Mouse (Mus musculus): Measurements from ENCODE around the gene Mta3. TPM values are rescaled to one million over a fixed set of nuclear protein-coding genes. Genes with fewer than 3 reads are reported as not detected.

The Mta3 gene
- polyA plus RNA-seq, 1 experiment: 162 TPM

DNA sequence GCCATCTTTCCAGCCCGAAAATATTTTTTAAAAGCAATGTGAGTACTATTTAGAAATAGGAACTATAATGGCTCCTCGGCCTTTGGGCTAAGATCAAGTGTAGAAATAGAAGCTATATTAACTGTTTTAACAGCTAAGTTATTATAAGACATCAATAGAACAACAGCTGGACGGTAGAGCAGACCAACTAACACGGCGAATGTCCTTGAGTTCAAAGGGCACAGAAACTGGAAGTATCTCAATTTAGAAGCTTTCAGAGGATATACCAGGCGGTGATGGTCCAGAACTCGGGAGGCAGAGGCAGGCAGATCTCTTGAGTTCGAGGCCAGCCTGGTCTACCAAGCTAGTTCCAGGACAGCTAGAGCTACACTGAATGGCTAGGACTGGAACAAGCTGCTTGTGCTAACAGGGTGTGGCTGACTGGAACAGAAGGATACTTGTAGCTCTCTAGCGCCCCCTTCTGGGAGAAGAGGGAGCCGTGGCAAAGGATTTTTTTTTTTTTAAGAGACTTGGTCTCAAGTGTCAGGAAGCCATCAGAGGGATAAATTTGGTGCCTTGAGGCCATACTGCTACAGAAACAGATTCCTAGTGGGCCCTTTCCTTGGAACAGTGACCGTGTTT is 101.9 kb downstream of the Mta3 start:
- Histone ChIP-seq H3K27me3 (ENCODE audit: control insufficient read depth, insufficient read depth, low read length, poor library complexity, severe bottlenecking) (no peaks in the 10 kb centered on the region), H3K27ac (ENCODE audit: insufficient read depth, low read length) (no peak overlapping the region), H3K9me3 (replicated peaks; ENCODE audit: control insufficient read depth, insufficient read depth, low read length, poor library complexity, severe bottlenecking) (no peaks in the 10 kb centered on the region), H3K4me1 (ENCODE audit: control insufficient read depth, insufficient read depth, low read length) (peaks cover 3% of the 10 kb centered on the region), H3K9ac (ENCODE audit: low read depth, poor library complexity, severe bottlenecking) (no peak overlapping the region), H3K36me3 (ENCODE audit: control insufficient read depth, insufficient read depth, low read length, poor library complexity, severe bottlenecking) (no peaks in the 10 kb centered on the region), H3K4me3 (ENCODE audit: low read depth, low read length) (no peak overlapping the region)
- TF ChIP-seq CTCF (IDR thresholded peaks at IDR 0.05; ENCODE audit: low read depth, low read length): peak; percentile 58
- TF ChIP-seq POLR2A (IDR thresholded peaks at IDR 0.05; ENCODE audit: insufficient read depth, low read length): no peak
- 0 out of 2 replicates have a peak, but pooled peaks have one; percentile 37 for TF ChIP-seq EP300 (IDR thresholded peaks at IDR 0.05; ENCODE audit: insufficient read depth, low read depth, low read length)

DNA sequence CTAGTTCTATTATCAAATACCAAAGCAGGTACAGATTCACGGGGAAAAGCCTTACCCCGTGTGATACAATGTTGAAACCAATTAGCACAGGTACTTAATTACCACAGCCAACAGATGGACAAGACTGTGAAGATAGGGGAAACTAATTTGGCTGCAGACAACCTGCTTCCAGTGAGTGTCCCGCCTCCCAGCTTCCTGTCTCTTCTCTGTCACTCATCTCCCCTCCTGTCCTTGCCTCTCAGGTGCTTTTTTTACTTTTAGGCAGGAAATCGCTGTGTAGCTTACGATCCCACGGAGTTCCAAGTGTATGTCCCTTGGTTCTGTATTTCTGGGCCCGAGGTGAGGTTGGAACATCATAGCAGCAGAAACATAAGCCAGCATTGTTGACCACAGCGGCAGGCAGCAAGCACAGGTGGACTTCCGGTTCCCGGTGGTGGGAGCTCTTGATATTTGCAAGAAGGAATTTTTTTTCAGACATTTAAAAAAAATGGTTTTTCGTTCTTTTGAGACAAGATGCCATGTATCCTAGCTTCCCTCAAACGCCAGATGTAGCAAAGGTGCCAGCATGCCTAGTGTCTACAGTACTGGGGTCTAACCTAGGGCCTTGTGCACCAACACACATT is 102.6 kb downstream of the Mta3 start:
- no peak overlapping the region for H3K27ac ChIP-seq (ENCODE audit: insufficient read depth, low read length)
- peaks cover 3% of the 10 kb centered on the region for H3K4me1 ChIP-seq (ENCODE audit: control insufficient read depth, insufficient read depth, low read length)
- no peaks in the 10 kb centered on the region for H3K36me3 ChIP-seq (ENCODE audit: control insufficient read depth, insufficient read depth, low read length, poor library complexity, severe bottlenecking)
- H3K9ac ChIP-seq (ENCODE audit: low read depth, poor library complexity, severe bottlenecking): no peak overlapping the region
- TF ChIP-seq POLR2A (IDR thresholded peaks at IDR 0.05; ENCODE audit: insufficient read depth, low read length): no peak
- TF ChIP-seq CTCF (IDR thresholded peaks at IDR 0.05; ENCODE audit: low read depth, low read length): no peak
- TF ChIP-seq EP300 (IDR thresholded peaks at IDR 0.05; ENCODE audit: insufficient read depth, low read depth, low read length): no peak
- H3K4me3 ChIP-seq (ENCODE audit: low read depth, low read length): no peak overlapping the region
- H3K9me3 ChIP-seq (replicated peaks; ENCODE audit: control insufficient read depth, insufficient read depth, low read length, poor library complexity, severe bottlenecking): no peaks in the 10 kb centered on the region
- no peaks in the 10 kb centered on the region for H3K27me3 ChIP-seq (ENCODE audit: control insufficient read depth, insufficient read depth, low read length, poor library complexity, severe bottlenecking)

DNA sequence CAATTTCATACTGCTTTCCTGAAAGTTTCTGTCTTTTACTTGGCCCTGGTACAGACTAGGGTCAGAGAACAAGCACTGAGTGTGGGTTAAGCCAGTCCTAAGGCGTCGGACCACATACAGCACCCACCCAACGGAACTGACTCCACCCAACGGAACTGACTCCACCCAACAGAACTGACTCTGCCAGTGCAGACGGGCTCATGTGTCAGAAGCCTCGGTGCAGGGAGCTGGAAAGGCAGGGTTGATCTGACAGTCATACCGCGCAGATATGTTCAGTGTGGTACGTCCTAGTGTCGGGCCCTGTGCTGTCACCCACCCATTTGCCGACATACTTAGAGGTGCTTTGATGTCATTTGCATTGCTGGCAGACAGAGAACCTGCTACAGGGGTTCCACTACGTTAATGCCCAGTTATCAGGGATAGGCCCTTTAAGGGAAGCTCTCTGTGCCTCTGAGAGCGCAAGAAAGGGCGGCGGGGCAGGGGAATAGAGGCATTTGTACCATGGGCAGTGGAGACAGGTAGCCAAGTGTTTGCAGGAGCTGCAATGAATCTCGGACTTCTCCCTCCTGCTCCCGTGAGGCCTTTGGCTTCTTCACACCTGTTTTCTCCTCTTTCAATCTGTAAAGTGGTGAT is 103.3 kb downstream of the Mta3 start:
- H3K27me3 ChIP-seq (ENCODE audit: control insufficient read depth, insufficient read depth, low read length, poor library complexity, severe bottlenecking): no peaks in the 10 kb centered on the region
- H3K4me1 ChIP-seq (ENCODE audit: control insufficient read depth, insufficient read depth, low read length): no peaks in the 10 kb centered on the region
- no peaks in the 10 kb centered on the region for H3K9me3 ChIP-seq (replicated peaks; ENCODE audit: control insufficient read depth, insufficient read depth, low read length, poor library complexity, severe bottlenecking)
- H3K4me3 ChIP-seq (ENCODE audit: low read depth, low read length): no peak overlapping the region
- 0 out of 2 replicates have a peak, but pooled peaks have one; percentile 12 for TF ChIP-seq EP300 (IDR thresholded peaks at IDR 0.05; ENCODE audit: insufficient read depth, low read depth, low read length)
- TF ChIP-seq POLR2A (IDR thresholded peaks at IDR 0.05; ENCODE audit: insufficient read depth, low read length): no peak
- no peak for TF ChIP-seq CTCF (IDR thresholded peaks at IDR 0.05; ENCODE audit: low read depth, low read length)
- H3K36me3 ChIP-seq (ENCODE audit: control insufficient read depth, insufficient read depth, low read length, poor library complexity, severe bottlenecking): no peaks in the 10 kb centered on the region
- no peak overlapping the region for H3K27ac ChIP-seq (ENCODE audit: insufficient read depth, low read length)
- H3K9ac ChIP-seq (ENCODE audit: low read depth, poor library complexity, severe bottlenecking): no peak overlapping the region

DNA sequence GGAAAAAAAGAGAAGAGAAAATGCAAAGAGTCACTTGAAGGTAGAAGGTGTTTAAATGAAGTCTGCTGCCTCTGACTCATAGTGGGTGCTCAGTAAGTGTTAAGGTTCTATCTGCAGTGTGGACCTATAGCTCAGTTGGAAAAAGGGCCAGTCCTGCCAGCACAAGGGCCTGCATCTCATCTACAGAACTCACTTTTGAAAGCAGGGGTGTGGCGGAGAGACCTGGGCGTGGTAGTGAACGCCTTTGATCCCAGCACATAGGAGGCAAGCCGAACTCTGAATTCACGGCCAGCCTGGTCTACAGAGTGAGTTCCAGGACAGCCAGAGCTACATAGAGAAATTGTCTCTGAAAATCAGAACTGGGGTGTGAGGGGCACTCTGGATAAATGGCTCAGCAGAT is 104.3 kb downstream of the Mta3 start:
- no peaks in the 10 kb centered on the region for H3K9me3 ChIP-seq (replicated peaks; ENCODE audit: control insufficient read depth, insufficient read depth, low read length, poor library complexity, severe bottlenecking)
- H3K27me3 ChIP-seq (ENCODE audit: control insufficient read depth, insufficient read depth, low read length, poor library complexity, severe bottlenecking): no peaks in the 10 kb centered on the region
- no peaks in the 10 kb centered on the region for H3K36me3 ChIP-seq (ENCODE audit: control insufficient read depth, insufficient read depth, low read length, poor library complexity, severe bottlenecking)
- H3K27ac ChIP-seq (ENCODE audit: insufficient read depth, low read length): no peak overlapping the region
- no peak overlapping the region for H3K9ac ChIP-seq (ENCODE audit: low read depth, poor library complexity, severe bottlenecking)
- H3K4me1 ChIP-seq (ENCODE audit: control insufficient read depth, insufficient read depth, low read length): no peaks in the 10 kb centered on the region
- TF ChIP-seq POLR2A (IDR thresholded peaks at IDR 0.05; ENCODE audit: insufficient read depth, low read length) (no peak), EP300 (IDR thresholded peaks at IDR 0.05; ENCODE audit: insufficient read depth, low read depth, low read length) (no peak), CTCF (IDR thresholded peaks at IDR 0.05; ENCODE audit: low read depth, low read length) (no peak)
- no peak overlapping the region for H3K4me3 ChIP-seq (ENCODE audit: low read depth, low read length)

DNA sequence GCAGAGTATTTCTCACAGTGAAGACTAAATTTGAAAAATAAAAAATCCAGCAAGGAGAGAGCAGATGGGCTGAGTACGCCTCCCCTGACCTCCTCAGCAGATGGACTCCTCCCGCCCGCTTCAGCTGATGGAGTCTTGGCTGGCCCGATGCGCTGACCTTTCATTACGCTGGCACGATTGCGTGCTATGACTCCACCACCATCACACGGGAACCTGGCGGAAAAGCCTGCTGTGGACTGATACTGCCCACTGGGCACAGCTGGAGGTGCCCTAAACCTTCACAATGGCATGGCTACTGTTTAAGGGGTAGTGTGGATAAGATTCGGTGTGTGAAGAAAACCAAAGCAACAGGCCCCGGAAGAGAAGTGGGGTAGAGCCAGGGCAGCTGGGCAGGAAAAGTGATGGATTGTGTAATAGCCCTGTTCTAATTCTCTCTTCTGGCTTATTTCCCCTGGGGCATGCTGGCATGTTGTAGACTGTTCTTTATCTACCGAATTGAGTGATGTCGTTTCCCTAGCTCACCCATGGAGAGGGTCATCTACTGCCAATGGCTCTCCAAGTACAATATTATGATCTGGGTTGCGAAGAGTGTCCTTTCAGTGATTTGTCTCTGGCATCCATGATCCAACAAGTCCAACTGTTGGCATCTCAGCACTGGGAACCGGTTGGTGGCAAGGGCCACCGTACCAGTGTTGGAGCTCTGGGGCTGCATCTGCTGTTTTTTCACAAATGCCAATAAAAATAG is 106.4 kb downstream of the Mta3 start:
- TF ChIP-seq CTCF (IDR thresholded peaks at IDR 0.05; ENCODE audit: low read depth, low read length) (no peak), POLR2A (IDR thresholded peaks at IDR 0.05; ENCODE audit: insufficient read depth, low read length) (no peak), EP300 (IDR thresholded peaks at IDR 0.05; ENCODE audit: insufficient read depth, low read depth, low read length) (no peak)
- no peaks in the 10 kb centered on the region for H3K27me3 ChIP-seq (ENCODE audit: control insufficient read depth, insufficient read depth, low read length, poor library complexity, severe bottlenecking)

More for the DNA sequence above, 106.4 kb downstream of the Mta3 start:
- Histone ChIP-seq H3K36me3 (ENCODE audit: control insufficient read depth, insufficient read depth, low read length, poor library complexity, severe bottlenecking) (no peaks in the 10 kb centered on the region), H3K4me3 (ENCODE audit: low read depth, low read length) (no peak overlapping the region), H3K27ac (ENCODE audit: insufficient read depth, low read length) (no peak overlapping the region), H3K9me3 (replicated peaks; ENCODE audit: control insufficient read depth, insufficient read depth, low read length, poor library complexity, severe bottlenecking) (no peaks in the 10 kb centered on the region), H3K9ac (ENCODE audit: low read depth, poor library complexity, severe bottlenecking) (no peak overlapping the region), H3K4me1 (ENCODE audit: control insufficient read depth, insufficient read depth, low read length) (no peaks in the 10 kb centered on the region)

All from ES-Bruce4 (cell line).